Mouse (Mus musculus) forebrain, embryonic 16.5 days (tissue): ENCODE measurements at regions not wholly inside any gene's neighbourhood (a gene's known extent, or its start where the extent isn't known, plus 50 kb on each side); places are given as distances from the start of the nearest gene placed in this dataset.

Experiments
- ATAC-seq: fragments of 200-750 bp; cut with Nextera tagmentation; 2 replicates; pipeline ENCODE4 v1.8.0; 2017; ENCODE audit warnings: mild to moderate bottlenecking, moderate library complexity
- H3K27ac ChIP-seq: fragments of 300-500 bp; sonication (generic); 2 replicates; pipeline ENCODE4 v1.5.1; 2014; ENCODE audit warnings: low read length, control low read depth
- H3K27me3 ChIP-seq: fragments of 300-500 bp; sonication (generic); replicated peaks from 2 replicates; pipeline ENCODE4 v1.6.1; 2014; ENCODE audit warnings: low read length; ENCODE audit not compliant: control insufficient read depth, insufficient read depth
- H3K36me3 ChIP-seq: fragments of 300-500 bp; sonication (generic); 2 replicates; pipeline ENCODE4 v1.6.1; 2014; ENCODE audit not compliant: control insufficient read depth, insufficient read depth
- H3K4me1 ChIP-seq: fragments of 300-500 bp; sonication (generic); replicated peaks from 2 replicates; pipeline ENCODE4 v1.6.1; 2014; ENCODE audit warnings: low read length; ENCODE audit not compliant: control insufficient read depth, insufficient read depth
- H3K4me2 ChIP-seq: fragments of 300-500 bp; sonication (generic); 2 replicates; pipeline ENCODE4 v1.6.1; 2014; ENCODE audit warnings: mild to moderate bottlenecking, low read length, control low read depth
- H3K4me3 ChIP-seq: fragments of 300-500 bp; sonication (generic); replicated peaks from 2 replicates; pipeline ENCODE4 v1.5.1; 2014; ENCODE audit warnings: mild to moderate bottlenecking, low read length, control low read depth
- H3K9ac ChIP-seq: fragments of 300-500 bp; sonication (generic); replicated peaks from 2 replicates; pipeline ENCODE4 v1.6.1; 2014; ENCODE audit warnings: low read depth, low read length, control low read depth
- H3K9me3 ChIP-seq: fragments of 300-500 bp; sonication (generic); 2 replicates; pipeline ENCODE4 v1.6.1; 2016; ENCODE audit warnings: low read length; ENCODE audit not compliant: control insufficient read depth
- WGBS: fragments of 180-500 bp; shearing (Covaris S2); extraction: QIAGEN DNeasy Blood & Tissue Kit; methylation state at CpG from one replicate; pipeline ENCODE4 v1.1.7; 2014; 5-methylcytosine and 5-hydroxymethylcytosine counted together

DNA sequence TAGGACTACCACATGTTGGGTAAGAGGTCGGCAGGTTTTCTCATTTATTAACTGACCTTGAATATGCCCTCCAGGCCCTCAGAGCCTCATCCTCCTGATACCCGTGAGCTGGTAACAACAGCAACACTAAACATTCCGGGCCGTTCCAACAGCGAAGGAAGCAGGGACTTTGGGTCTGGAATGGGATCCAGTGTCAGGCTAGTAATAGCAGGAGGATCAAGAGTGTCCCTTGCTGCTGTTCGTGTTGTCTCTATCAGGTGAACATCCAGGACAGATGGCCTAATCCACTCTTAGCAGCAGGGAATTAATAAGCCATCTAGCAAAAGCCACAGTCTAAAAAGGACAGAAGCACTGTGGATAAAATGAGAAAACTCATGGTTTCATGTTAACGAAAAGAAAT, 106.7 kb downstream of the Cpeb2 start:
- no peak for ATAC-seq

DNA sequence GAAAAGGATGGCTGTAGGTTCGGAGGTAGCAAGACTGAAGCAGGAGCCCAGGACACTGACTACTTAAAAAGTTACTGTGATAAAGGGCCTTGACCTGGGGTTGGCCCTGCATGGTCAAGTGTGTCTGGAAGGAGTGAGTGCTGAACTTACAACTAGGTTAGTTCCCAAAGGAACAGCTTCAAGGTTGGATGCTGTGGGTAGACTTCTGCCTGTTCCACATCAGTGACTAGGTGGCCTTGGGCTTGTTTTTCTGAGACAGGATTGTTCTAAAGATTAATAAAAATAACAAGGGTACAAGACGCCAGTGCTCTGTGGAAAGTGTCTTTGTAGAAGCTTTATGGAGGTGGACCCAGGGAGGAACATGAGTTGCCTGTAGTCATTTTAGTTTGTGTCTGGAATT, 108.5 kb downstream of the Cpeb2 start:
- 93% methylated on average over 2 of the region's 2 CpGs for WGBS
- ATAC-seq = no peak
- no peak overlapping the region for H3K4me2 ChIP-seq
- H3K9me3 ChIP-seq = no peaks in the 10 kb centered on the region
- no peak overlapping the region for H3K9ac ChIP-seq
- 0 out of 2 replicates have a peak, but pooled peaks cover 5% of the 10 kb centered on the region for H3K4me1 ChIP-seq
- H3K27me3 ChIP-seq = no peaks in the 10 kb centered on the region
- no peak overlapping the region for H3K4me3 ChIP-seq
- no peaks in the 10 kb centered on the region for H3K36me3 ChIP-seq
- no peak overlapping the region for H3K27ac ChIP-seq

More for the DNA sequence above, 106.7 kb downstream of the Cpeb2 start:
- Histone ChIP-seq H3K4me2 (no peak overlapping the region), H3K36me3 (no peaks in the 10 kb centered on the region), H3K9me3 (no peaks in the 10 kb centered on the region), H3K9ac (no peak overlapping the region), H3K27ac (no peak overlapping the region), H3K4me1 (0 out of 2 replicates have a peak, but pooled peaks cover 5% of the 10 kb centered on the region), H3K27me3 (no peaks in the 10 kb centered on the region), H3K4me3 (no peak overlapping the region)
- WGBS = 79% methylated on average over 7 of the region's 7 CpGs

DNA sequence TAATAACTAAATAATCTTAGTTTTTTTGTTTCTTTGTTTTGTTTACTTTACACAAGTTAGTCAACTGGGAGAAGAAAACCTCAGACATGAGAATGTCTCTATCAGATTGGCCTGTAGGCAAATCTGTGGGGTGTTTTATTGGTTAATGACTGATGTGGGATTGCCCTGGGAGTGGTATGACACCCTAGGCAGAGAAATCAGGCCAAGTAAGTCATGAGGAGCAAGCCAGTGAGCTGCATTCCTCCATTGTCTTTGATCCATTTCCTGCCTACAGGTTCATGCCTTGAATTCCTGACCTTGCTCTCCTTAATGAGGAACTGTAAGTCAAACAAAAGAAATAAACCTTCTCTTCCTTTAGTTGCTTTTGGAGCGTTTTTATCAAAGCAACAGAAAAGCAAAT, 111.5 kb downstream of the Cpeb2 start:
- no peak for ATAC-seq
- H3K9me3 ChIP-seq = no peaks in the 10 kb centered on the region
- H3K4me1 ChIP-seq = no peaks in the 10 kb centered on the region
- no peak overlapping the region for H3K4me3 ChIP-seq
- 94% methylated on average over 1 of the region's 1 CpGs for WGBS
- no peaks in the 10 kb centered on the region for H3K27me3 ChIP-seq
- H3K9ac ChIP-seq = no peak overlapping the region
- H3K36me3 ChIP-seq = no peaks in the 10 kb centered on the region
- H3K4me2 ChIP-seq = no peak overlapping the region
- no peak overlapping the region for H3K27ac ChIP-seq

DNA sequence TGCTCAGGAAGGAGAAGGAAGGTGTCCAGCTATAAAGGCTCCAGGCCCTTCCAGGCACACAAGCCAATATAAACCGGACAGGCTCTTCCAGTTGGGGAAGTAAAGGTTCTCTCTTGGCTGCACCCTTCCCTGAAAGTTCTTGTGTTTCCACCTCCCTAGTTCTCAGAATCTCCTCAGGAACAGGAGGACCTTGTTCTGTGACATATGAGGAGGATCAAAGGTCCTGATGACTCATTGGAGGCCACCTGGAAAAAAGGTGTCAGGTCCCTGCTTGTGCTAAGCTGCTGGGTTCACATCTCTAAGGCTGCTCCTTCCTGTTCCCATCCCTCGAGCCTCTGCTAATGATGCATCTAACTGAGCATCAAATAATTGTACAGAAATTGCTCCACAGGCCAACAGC, 118.0 kb downstream of the Cpeb2 start:
- H3K27me3 ChIP-seq = no peaks in the 10 kb centered on the region
- ATAC-seq = no peak

DNA sequence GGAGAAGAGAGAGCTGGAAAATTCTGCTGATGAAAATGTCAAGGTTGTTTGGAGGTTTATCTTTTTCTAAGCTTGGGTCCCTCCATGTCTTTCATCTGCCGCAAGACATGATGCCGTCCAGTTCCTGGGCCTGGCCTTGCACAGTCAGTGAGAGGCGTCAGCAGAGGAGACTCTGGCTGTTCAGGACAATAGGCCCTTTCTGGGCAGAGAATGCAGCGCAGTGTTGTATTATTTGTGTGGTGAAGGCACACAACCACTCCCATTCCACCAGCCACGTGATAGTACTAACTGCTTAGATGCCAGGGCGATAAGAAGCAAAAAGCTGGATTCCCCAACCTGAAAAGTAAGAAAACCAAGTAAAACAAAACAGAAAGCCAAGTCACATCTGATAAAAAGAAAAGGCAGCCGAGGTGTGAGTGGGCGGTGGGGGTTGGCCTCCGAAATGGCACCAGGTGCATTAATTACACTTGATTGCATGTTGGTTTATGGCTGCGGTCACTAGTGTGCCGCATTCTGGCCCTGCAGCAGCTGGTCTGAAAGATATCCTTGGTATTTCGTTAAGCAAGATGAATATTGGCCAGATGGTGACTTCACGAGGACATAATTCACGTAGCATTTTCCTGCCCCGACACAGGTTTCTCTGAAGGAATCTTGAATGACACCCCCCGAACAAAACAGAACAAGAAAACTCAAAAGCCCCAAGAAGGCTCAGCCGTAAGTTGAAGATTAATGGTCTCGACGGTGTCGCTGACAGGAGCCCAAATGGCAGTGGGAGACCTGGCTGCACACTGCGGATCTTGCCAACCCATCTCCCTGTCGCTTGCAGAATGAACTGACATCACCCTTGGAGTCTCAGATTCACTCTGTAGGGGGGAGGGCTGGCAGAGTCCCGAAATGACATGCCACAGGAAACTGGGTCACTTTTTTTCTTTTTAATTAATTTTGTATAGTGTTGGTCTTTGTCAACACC, 120.3 kb downstream of the Cpeb2 start:
- ATAC-seq = no peak
- no peaks in the 10 kb centered on the region for H3K27me3 ChIP-seq
- no peaks in the 10 kb centered on the region for H3K9me3 ChIP-seq
- H3K4me1 ChIP-seq = peaks cover 13% of the 10 kb centered on the region
- no peak overlapping the region for H3K9ac ChIP-seq
- 66% methylated on average over 23 of the region's 23 CpGs for WGBS
- H3K4me3 ChIP-seq = no peak overlapping the region
- H3K4me2 ChIP-seq = no peak overlapping the region
- no peaks in the 10 kb centered on the region for H3K36me3 ChIP-seq
- no peak overlapping the region for H3K27ac ChIP-seq

More for the DNA sequence above, 118.0 kb downstream of the Cpeb2 start:
- no peaks in the 10 kb centered on the region for H3K9me3 ChIP-seq
- peaks cover 13% of the 10 kb centered on the region for H3K4me1 ChIP-seq
- H3K27ac ChIP-seq = no peak overlapping the region
- 86% methylated on average over 2 of the region's 2 CpGs for WGBS
- H3K4me3 ChIP-seq = no peak overlapping the region
- H3K9ac ChIP-seq = no peak overlapping the region
- H3K4me2 ChIP-seq = no peak overlapping the region
- H3K36me3 ChIP-seq = no peaks in the 10 kb centered on the region

DNA sequence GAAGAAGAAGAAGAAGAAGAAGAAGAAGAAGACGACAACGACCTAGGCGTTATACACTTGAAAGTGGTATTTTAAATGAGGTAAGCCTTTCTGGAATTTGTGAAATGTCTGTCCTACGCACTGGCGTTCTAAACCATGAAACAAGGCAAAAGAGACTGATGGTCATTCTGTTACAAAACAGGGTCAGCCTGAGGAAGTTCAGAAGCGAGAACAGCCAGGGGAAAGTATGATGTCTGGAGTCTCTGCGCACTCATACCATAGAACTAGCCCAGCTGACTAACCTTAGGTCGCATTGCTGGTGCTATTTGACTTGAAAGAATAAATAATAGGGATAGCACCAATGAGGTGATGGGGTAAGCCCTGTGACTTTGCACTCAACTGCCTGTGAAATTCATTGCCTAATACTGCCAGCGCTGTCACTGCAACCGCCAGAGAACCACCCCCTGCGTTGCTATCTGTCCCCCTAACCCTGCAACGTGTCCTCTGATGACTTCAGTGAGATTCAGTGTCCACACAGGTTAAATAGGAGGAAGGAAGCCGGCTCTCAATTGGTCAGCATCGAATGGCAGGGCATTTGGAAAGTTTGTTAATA, 121.5 kb downstream of the Cpeb2 start:
- Histone ChIP-seq H3K9ac (no peak overlapping the region), H3K27me3 (no peaks in the 10 kb centered on the region), H3K36me3 (no peaks in the 10 kb centered on the region), H3K4me1 (peaks cover 13% of the 10 kb centered on the region), H3K4me2 (peak overlapping the region; percentile 56), H3K4me3 (peak overlapping the region; percentile 34), H3K27ac (no peak overlapping the region), H3K9me3 (no peaks in the 10 kb centered on the region)
- WGBS = 48% methylated on average over 14 of the region's 14 CpGs
- ATAC-seq = no peak

DNA sequence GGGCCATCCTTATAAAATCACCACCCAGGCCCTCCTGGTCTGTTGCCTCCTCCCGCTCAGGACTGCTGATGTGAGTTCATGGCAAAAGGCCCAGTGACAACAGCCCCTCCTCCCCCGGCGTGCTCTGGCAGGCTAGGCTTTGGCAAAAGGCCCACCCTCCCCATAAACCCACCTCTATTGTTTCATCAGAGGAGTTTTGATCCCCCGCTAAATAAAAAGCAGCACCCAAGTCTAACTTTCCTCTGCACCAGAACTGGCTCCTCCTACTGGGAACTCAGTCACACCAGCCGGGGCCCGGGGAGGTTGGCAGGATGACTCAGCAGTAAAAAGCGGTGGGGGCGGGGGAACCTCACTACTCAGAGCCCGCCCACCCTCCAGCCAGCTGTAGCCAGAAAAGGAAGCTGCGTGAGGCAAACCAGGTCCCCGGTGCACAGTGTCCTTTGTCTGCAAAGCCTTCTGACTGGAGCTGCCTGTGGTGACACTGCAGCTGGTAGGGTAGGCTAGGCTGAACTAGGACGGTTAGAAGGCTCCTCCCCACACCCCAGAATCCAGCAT, 122.1 kb downstream of the Cpeb2 start:
- H3K9ac ChIP-seq = peak overlapping the region; percentile 59
- under 1% methylated on average over 12 of the region's 12 CpGs for WGBS
- no peaks in the 10 kb centered on the region for H3K9me3 ChIP-seq
- no peaks in the 10 kb centered on the region for H3K36me3 ChIP-seq
- no peak overlapping the region for H3K27ac ChIP-seq
- peak overlapping the region; percentile 34 for H3K4me3 ChIP-seq
- H3K4me2 ChIP-seq = peak overlapping the region; percentile 56
- no peaks in the 10 kb centered on the region for H3K27me3 ChIP-seq
- H3K4me1 ChIP-seq = peaks cover 13% of the 10 kb centered on the region
- ATAC-seq = peak; percentile 96

DNA sequence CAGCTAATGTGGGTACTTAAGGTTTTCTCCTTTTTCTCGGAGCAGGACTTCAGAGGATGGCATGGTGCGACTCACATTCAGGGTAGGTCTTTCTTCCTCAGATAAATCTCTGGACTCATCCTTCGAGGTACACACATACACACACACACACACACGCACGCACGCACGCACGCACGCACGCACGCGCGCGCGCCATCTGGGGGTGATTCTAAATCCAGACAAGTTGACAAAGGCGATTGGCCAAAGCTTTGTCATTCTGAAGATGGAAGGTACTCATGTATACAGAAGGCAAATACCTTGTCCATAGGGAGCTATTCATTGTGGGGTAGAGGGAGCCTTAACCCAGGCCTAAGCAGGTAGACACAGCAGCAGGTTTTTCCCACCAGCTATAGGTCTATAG, 122.9 kb downstream of the Cpeb2 start:
- H3K27ac ChIP-seq = no peak overlapping the region; the same call in 1 of the 2 replicates
- no peak overlapping the region for H3K4me3 ChIP-seq
- peak overlapping the region; percentile 56 for H3K4me2 ChIP-seq
- ATAC-seq = 0 out of 2 replicates have a peak, but pooled peaks have one; percentile 6
- no peak overlapping the region for H3K9ac ChIP-seq
- WGBS = 84% methylated on average over 16 of the region's 16 CpGs
- no peaks in the 10 kb centered on the region for H3K36me3 ChIP-seq
- H3K9me3 ChIP-seq = no peaks in the 10 kb centered on the region
- no peaks in the 10 kb centered on the region for H3K27me3 ChIP-seq
- peaks cover 13% of the 10 kb centered on the region for H3K4me1 ChIP-seq

DNA sequence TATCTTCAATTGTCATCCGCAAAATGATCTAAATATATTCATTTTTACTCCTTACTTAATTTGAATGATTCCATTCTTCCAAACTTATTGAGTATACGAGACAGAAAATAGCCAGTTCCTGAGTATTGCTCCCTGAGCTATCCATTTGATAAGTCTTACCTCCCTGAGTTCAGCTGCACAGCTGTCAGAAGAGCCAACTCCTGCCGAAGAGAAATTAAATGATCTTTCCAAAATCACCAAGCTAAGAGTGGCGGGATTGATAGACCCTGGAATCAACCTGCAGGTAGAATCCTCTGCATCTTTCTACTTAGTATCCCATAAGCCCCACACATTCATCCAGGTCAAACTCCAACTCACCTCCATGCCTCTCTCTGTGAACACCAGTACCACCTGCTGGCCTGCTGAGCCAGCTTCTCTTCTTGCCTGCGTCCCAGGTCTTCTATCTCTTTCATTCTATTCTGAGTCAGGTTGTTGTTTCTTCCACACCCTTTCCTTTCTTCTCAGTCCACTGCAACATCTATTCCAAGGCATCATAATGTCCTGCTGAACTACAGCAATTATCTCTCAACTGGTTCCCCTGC, 124.2 kb downstream of the Cpeb2 start:
- no peak overlapping the region for H3K27ac ChIP-seq
- H3K4me3 ChIP-seq = no peak overlapping the region
- H3K4me1 ChIP-seq = peaks cover 13% of the 10 kb centered on the region
- ATAC-seq = no peak
- no peak overlapping the region for H3K4me2 ChIP-seq
- H3K27me3 ChIP-seq = no peaks in the 10 kb centered on the region
- no peak overlapping the region for H3K9ac ChIP-seq
- 93% methylated on average over 5 of the region's 5 CpGs for WGBS
- no peaks in the 10 kb centered on the region for H3K36me3 ChIP-seq
- no peaks in the 10 kb centered on the region for H3K9me3 ChIP-seq
